Comparison of ENCODE assay signal across 9 mouse cellular contexts in the genomic region with DNA sequence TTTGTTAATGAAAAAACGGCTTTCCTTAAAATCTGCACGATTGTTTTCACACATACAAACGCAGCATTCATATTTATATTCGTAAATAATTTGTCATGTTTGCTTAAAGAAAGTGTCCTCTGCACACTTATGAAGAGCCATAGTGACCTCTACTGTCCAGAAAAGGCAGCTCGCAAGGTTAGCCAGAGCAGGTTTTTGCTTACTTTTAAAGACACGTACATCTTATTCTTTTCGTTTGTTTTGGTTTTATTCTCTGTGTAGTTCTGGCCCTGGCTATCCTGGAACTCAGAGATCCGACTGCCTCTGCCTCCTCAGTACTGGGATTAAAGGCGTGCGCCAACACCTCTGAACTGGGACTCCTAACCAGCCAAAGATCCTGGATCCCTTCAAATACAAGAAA. TPM values are rescaled to one million over a fixed set of nuclear protein-coding genes. Genes with fewer than 3 reads are reported as not detected.
DNase-seq lines count a peak whose midpoint lies in the region; ATAC-seq and TF ChIP-seq lines count a peak whose summit lies in the region.
"Had no signal": no experiment of that assay in that cellular context is flagged by ENCODE, and none has a peak within 500 bp of the region (broad histone marks: within the 10 kb centered on the region; RNA-seq: fewer than 3 reads in every experiment).

No protein-coding gene starts in this region.

- no peaks in the 10 kb centered on the region; the same call in 1 of the 2 replicates for H3K4me1 ChIP-seq in neural tube, embryonic 11.5 days (ENCODE audit: control insufficient read depth, insufficient read depth, low read length)
- no peaks in the 10 kb centered on the region for H3K4me1 ChIP-seq in cortical plate, adult 2 months (ENCODE audit: control insufficient read depth, insufficient read depth, low read length)
- H3K4me1 ChIP-seq in lung, adult 2 months (ENCODE audit: control insufficient read depth, insufficient read depth, low read length) = no peaks in the 10 kb centered on the region; the same call in 1 of the 2 replicates

- H3K27ac ChIP-seq in neural tube, embryonic 11.5 days (ENCODE audit: low read depth, low read length) = no peak overlapping the region
- H3K27ac ChIP-seq in cortical plate, adult 2 months (ENCODE audit: insufficient read depth, low read length) = no peak overlapping the region

- TF ChIP-seq CTCF in cortical plate, adult 2 months (IDR thresholded peaks at IDR 0.05; ENCODE audit: extremely low read depth, insufficient read depth, low read length) = peak; percentile 67
- TF ChIP-seq CTCF in lung, adult 2 months (IDR thresholded peaks at IDR 0.05; ENCODE audit: insufficient read depth, low read length) = peak; percentile 10; the same call in 1 of the 2 replicates

- peak; percentile 14 to 74 for DNase-seq in adrenal gland, adult (ENCODE audit: inconsistent age in 2 of 2, low spot score in 1 of 2)
- DNase-seq in adrenal gland, adult 18-20 months (ENCODE audit: low spot score in 2 of 2) = no peak
- DNase-seq in neural tube, embryonic 11.5 days (ENCODE audit: low spot score) = peak; percentile 47
- DNase-seq in neural tube, embryonic 10.5 days (ENCODE audit: extremely low spot score, low spot score) = no peak
- DNase-seq in kidney, postnatal 10 days = peak; percentile 64
- DNase-seq in lung, adult 2 months = peak; percentile 20
- no peak for DNase-seq in ovary, postnatal 36 days (ENCODE audit: low spot score)

- no peak for ATAC-seq in neural tube, embryonic 11.5 days (ENCODE audit: insufficient read depth, low FRiP score, low TSS enrichment)

- no peaks in the 10 kb centered on the region for H3K27me3 ChIP-seq in neural tube, embryonic 11.5 days (ENCODE audit: control insufficient read depth, insufficient read depth, low read length)

- H3K4me3 ChIP-seq in neural tube, embryonic 11.5 days (ENCODE audit: low read depth, low read length) = no peak overlapping the region
- no peak overlapping the region for H3K4me3 ChIP-seq in cortical plate, adult 2 months (ENCODE audit: insufficient read depth, low read length)
- no peak overlapping the region for H3K4me3 ChIP-seq in lung, adult 2 months (replicated peaks; ENCODE audit: extremely low read depth, low read depth, low read length)

- peaks cover 2% of the 10 kb centered on the region; the same call in 1 of the 2 replicates for H3K36me3 ChIP-seq in neural tube, embryonic 11.5 days (ENCODE audit: control insufficient read depth, insufficient read depth, low read length)

- H3K9ac ChIP-seq in neural tube, embryonic 11.5 days (ENCODE audit: low read length) = no peak overlapping the region

- WGBS in neural tube, embryonic 11.5 days = 40% methylated on average over 10 of the region's 10 CpGs
- 20% methylated on average over 10 of the region's 10 CpGs for WGBS in lung, adult 2 months

- no peak overlapping the region for H3K4me2 ChIP-seq in neural tube, embryonic 11.5 days (ENCODE audit: low read depth)

- TF ChIP-seq POLR2A in cortical plate, adult 2 months (IDR thresholded peaks at IDR 0.05; ENCODE audit: extremely low read depth, insufficient read depth, low read length) = no peak
- TF ChIP-seq POLR2A in lung, adult 2 months (IDR thresholded peaks at IDR 0.05; ENCODE audit: borderline replicate concordance, extremely low read depth, low read depth, low read length) = no peak

- H3K9me3 ChIP-seq in neural tube, embryonic 11.5 days (ENCODE audit: control insufficient read depth, low read length) = no peaks in the 10 kb centered on the region

RNA-seq across cellular contexts. Expression of gene Plrg1, which starts 1.6 kb away (rescaled TPM):
- 10 to 100 TPM; 45.3 to 47.8 TPM for total RNA-seq in adrenal gland, adult 18-20 months (2021)
- polyA plus RNA-seq in neural tube, embryonic 11.5 days (2014; fragmentation: Nextera tagmentation; extraction: Ambion mirVana) = 141 and 149 TPM in 2 replicates
- 45.0 TPM in 2 replicates for polyA plus RNA-seq in cortical plate, adult 2 months (2012; rRNA removed)
- 29.6 and 41.1 TPM in 2 replicates for polyA plus RNA-seq in lung, adult 2 months (2012; rRNA removed)

RNA-seq across cellular contexts. Expression of gene Fgb, which starts 4.1 kb away (rescaled TPM):
- under 1 TPM in 1 of 2 experiments, not detected in 1; 0.27 TPM for total RNA-seq in adrenal gland, adult 18-20 months (2021)
- polyA plus RNA-seq in neural tube, embryonic 11.5 days (2014; fragmentation: Nextera tagmentation; extraction: Ambion mirVana) = 0.08 and 0.16 TPM in 2 replicates
- 0.04 TPM in 1 of 2 replicates, not detected in the other for polyA plus RNA-seq in cortical plate, adult 2 months (2012; rRNA removed)
- 0.10 and 0.24 TPM in 2 replicates for polyA plus RNA-seq in lung, adult 2 months (2012; rRNA removed)
- polyA plus RNA-seq: small intestine, adult 2 months had no signal

RNA-seq across cellular contexts. Expression of gene Fga, which starts 27.9 kb away (rescaled TPM):
- 1 to 10 TPM in 1 of 2 experiments, not detected in 1; 1.4 TPM for total RNA-seq in adrenal gland, adult 18-20 months (2021)
- polyA plus RNA-seq in neural tube, embryonic 11.5 days (2014; fragmentation: Nextera tagmentation; extraction: Ambion mirVana) = 0.14 TPM in 1 of 2 replicates, not detected in the other
- polyA plus RNA-seq in cortical plate, adult 2 months (2012; rRNA removed) = not detected in 2 replicates
- 0.23 and 0.66 TPM in 2 replicates for polyA plus RNA-seq in lung, adult 2 months (2012; rRNA removed)
- polyA plus RNA-seq: small intestine, adult 2 months had no signal

RNA-seq across cellular contexts. Expression of gene Fgg, which starts 46.2 kb away (rescaled TPM):
- total RNA-seq in adrenal gland, adult 18-20 months (2021) = under 1 TPM in 1 of 2 experiments, not detected in 1; 0.86 TPM
- 0.17 and 0.23 TPM in 2 replicates for polyA plus RNA-seq in neural tube, embryonic 11.5 days (2014; fragmentation: Nextera tagmentation; extraction: Ambion mirVana)
- not detected in 2 replicates for polyA plus RNA-seq in cortical plate, adult 2 months (2012; rRNA removed)
- polyA plus RNA-seq in lung, adult 2 months (2012; rRNA removed) = 0.32 and 1.4 TPM in 2 replicates
- polyA plus RNA-seq: small intestine, adult 2 months had no signal

Comparison
In these comparisons a context has a peak if more than half of its experiments do, and no peak if none do; other contexts are left out.
1. DNase-seq: peak in adrenal gland, adult (2 of 2), neural tube, embryonic 11.5 days (single experiment), kidney, postnatal 10 days (single experiment) and lung, adult 2 months (single experiment); none in adrenal gland, adult 18-20 months (0 of 2), neural tube, embryonic 10.5 days (single experiment) and ovary, postnatal 36 days (single experiment).